Mouse (Mus musculus): Measurements from ENCODE around the gene Fras1. TPM values are rescaled to one million over a fixed set of nuclear protein-coding genes. Genes with fewer than 3 reads are reported as not detected.
A peak's percentile ranks its signal among the peaks of the same experiment; 100 is the strongest.

The Fras1 gene
- polyA plus RNA-seq, 1 experiment from 2014 or later, result 18.2 TPM

DNA sequence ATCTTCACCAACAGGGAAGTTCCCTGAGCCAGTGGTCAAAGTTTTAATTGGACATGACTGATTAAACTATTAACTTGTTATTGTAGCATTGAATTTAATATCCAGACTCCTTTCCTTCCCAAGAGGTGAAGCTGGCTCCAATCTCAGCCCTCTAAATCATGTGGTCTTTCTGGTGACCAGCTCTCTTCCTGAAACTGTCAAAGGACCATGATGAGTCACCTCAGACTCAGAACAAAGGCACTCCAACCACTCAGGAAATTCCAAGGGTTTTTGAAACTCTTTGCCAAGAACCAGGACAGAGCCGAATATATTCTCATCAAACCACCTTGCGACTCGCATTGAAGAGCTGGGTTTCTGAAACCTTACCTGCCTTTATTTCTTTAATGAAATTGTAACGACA is 430.5 kb downstream of the Fras1 start:
- Histone ChIP-seq H3K9ac (ENCODE audit: low read length) (no peak overlapping the region), H3K4me1 (replicated peaks; ENCODE audit: control insufficient read depth, insufficient read depth, low read length) (peaks cover 17% of the 10 kb centered on the region), H3K4me2 (ENCODE audit: low read depth, low read length) (no peak overlapping the region), H3K27ac (ENCODE audit: low read length) (no peak overlapping the region), H3K9me3 (ENCODE audit: control insufficient read depth, low read length) (no peaks in the 10 kb centered on the region), H3K36me3 (ENCODE audit: control insufficient read depth, insufficient read depth, low read length) (no peaks in the 10 kb centered on the region), H3K27me3 (ENCODE audit: control insufficient read depth, insufficient read depth, low read depth, low read length) (no peaks in the 10 kb centered on the region), H3K4me3 (ENCODE audit: low read length) (no peak overlapping the region)
- ATAC-seq (ENCODE audit: low read depth), result peak; percentile 53
- 48% methylated on average over 4 of the region's 4 CpGs for WGBS

DNA sequence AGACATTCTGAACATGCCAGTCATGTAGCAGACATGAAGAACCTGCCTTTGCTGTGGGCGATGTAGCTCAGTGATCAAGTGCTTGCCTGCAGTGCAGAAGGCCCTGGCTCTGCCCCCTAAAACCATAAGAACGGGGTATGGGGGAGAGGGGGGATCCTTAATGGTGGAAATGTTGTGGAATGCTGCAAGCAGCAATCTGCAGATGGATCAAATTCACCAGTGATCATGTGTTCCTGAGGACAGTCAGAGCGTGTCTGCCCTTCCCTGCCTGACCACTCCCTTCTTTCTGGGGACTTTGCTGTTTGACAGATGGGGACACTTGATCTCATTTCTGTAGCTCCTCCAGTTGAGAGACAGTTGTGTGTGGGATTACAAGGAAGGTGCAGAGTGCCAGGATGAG is 431.1 kb downstream of the Fras1 start:
- ATAC-seq (ENCODE audit: low read depth), result no peak
- no peak overlapping the region for H3K4me3 ChIP-seq (ENCODE audit: low read length)
- H3K27me3 ChIP-seq (ENCODE audit: control insufficient read depth, insufficient read depth, low read depth, low read length), result no peaks in the 10 kb centered on the region
- WGBS, result 51% methylated on average over 3 of the region's 3 CpGs
- H3K9ac ChIP-seq (ENCODE audit: low read length), result no peak overlapping the region
- no peaks in the 10 kb centered on the region for H3K36me3 ChIP-seq (ENCODE audit: control insufficient read depth, insufficient read depth, low read length)
- no peaks in the 10 kb centered on the region for H3K9me3 ChIP-seq (ENCODE audit: control insufficient read depth, low read length)
- H3K4me1 ChIP-seq (replicated peaks; ENCODE audit: control insufficient read depth, insufficient read depth, low read length), result peaks cover 17% of the 10 kb centered on the region
- H3K4me2 ChIP-seq (ENCODE audit: low read depth, low read length), result no peak overlapping the region
- no peak overlapping the region for H3K27ac ChIP-seq (ENCODE audit: low read length)

DNA sequence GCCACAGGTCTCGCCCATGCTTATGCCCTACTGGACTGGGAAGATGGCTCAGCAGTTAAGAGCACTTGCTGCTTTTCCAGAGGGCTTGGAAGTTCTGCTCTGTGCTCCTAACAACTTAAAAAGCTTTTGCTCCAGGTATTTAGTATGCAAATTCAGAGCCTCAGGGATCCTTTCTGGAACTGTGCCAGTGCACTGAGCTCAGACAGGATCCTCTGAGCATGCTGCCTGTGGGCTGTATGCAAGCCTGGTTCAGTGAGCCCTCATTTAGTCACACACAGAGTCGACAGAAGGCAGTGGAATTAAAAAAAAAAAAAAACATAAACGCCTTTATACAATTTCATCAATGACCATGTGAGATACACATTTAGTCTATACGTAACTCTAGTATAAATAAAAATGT is 436.9 kb downstream of the Fras1 start:
- WGBS, result 73% methylated on average over 4 of the region's 4 CpGs
- H3K9me3 ChIP-seq (ENCODE audit: control insufficient read depth, low read length), result no peaks in the 10 kb centered on the region
- H3K36me3 ChIP-seq (ENCODE audit: control insufficient read depth, insufficient read depth, low read length), result no peaks in the 10 kb centered on the region
- ATAC-seq (ENCODE audit: low read depth), result no peak
- no peak overlapping the region for H3K9ac ChIP-seq (ENCODE audit: low read length)
- H3K4me3 ChIP-seq (ENCODE audit: low read length), result no peak overlapping the region
- H3K4me1 ChIP-seq (replicated peaks; ENCODE audit: control insufficient read depth, insufficient read depth, low read length), result no peaks in the 10 kb centered on the region
- no peak overlapping the region for H3K27ac ChIP-seq (ENCODE audit: low read length)
- H3K27me3 ChIP-seq (ENCODE audit: control insufficient read depth, insufficient read depth, low read depth, low read length), result no peaks in the 10 kb centered on the region
- H3K4me2 ChIP-seq (ENCODE audit: low read depth, low read length), result no peak overlapping the region

DNA sequence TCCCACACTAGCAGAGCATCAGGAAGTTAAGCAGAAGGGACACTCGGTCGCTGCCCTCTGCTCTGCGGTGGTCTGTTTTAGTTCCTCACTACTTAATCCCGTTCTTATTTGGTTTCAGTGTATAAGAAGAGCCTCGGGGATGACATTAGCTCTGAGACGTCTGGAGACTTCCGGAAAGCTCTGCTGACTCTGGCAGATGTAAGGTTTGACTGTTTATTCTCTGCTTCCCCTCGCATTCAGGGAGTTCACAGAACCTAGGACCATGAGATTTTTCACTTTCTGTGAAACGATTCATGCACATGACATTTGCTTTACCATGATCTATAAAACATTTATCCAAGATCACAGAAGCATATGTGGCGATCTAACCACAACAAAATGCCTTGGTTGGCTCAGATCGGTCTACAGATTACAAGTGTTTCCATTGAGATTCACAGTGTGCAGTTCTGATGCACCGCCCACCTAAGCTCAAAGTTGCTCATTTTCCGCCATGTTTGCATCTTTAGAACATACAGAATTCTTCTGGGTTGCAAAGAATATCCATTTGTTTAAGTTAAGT is 451.1 kb downstream of the Fras1 start:
- ATAC-seq (ENCODE audit: low read depth), result no peak
- no peak overlapping the region for H3K9ac ChIP-seq (ENCODE audit: low read length)
- 86% methylated on average over 13 of the region's 13 CpGs for WGBS
- H3K4me1 ChIP-seq (replicated peaks; ENCODE audit: control insufficient read depth, insufficient read depth, low read length), result no peaks in the 10 kb centered on the region
- H3K27me3 ChIP-seq (ENCODE audit: control insufficient read depth, insufficient read depth, low read depth, low read length), result no peaks in the 10 kb centered on the region
- H3K27ac ChIP-seq (ENCODE audit: low read length), result no peak overlapping the region
- H3K9me3 ChIP-seq (ENCODE audit: control insufficient read depth, low read length), result no peaks in the 10 kb centered on the region
- no peaks in the 10 kb centered on the region; the same call in 1 of the 2 replicates for H3K36me3 ChIP-seq (ENCODE audit: control insufficient read depth, insufficient read depth, low read length)
- H3K4me3 ChIP-seq (ENCODE audit: low read length), result no peak overlapping the region
- no peak overlapping the region for H3K4me2 ChIP-seq (ENCODE audit: low read depth, low read length)

DNA sequence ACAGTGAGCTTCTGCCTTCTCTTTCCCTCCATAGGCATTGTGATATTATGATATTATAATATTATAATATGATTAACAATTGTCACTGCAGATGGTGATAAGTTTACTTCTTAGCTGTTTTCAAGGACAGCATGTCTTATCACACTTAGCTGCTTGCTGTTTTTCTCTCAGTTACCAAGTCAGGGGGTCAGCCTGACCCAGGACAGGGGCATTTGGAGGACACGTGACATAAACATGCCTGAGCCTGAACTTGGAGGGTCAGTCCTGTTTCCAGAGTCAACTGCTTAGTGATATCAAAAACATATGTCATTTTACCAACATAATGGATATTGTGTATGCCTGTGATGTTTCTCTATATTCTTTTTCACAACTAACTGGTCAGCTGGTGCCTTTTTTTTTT is 453.4 kb downstream of the Fras1 start:
- Histone ChIP-seq H3K36me3 (ENCODE audit: control insufficient read depth, insufficient read depth, low read length) (peaks cover 5% of the 10 kb centered on the region), H3K27me3 (ENCODE audit: control insufficient read depth, insufficient read depth, low read depth, low read length) (no peaks in the 10 kb centered on the region), H3K27ac (ENCODE audit: low read length) (no peak overlapping the region), H3K9me3 (ENCODE audit: control insufficient read depth, low read length) (no peaks in the 10 kb centered on the region), H3K4me3 (ENCODE audit: low read length) (no peak overlapping the region), H3K9ac (ENCODE audit: low read length) (no peak overlapping the region), H3K4me2 (ENCODE audit: low read depth, low read length) (no peak overlapping the region), H3K4me1 (replicated peaks; ENCODE audit: control insufficient read depth, insufficient read depth, low read length) (no peaks in the 10 kb centered on the region)
- ATAC-seq (ENCODE audit: low read depth), result no peak
- 63% methylated on average over 1 of the region's 1 CpGs for WGBS

Other genes with a start within 250 kb of the Fras1 start
- 15.0 and 18.9 TPM in 2 replicates for gene Cnot6l, start 209.8 kb upstream of the Fras1 start, polyA plus RNA-seq (2015; fragmentation: Nextera tagmentation; extraction: Ambion mirVana)
- 17.7 and 21.3 TPM in 2 replicates for gene Mrpl1, start 164.5 kb upstream of the Fras1 start, polyA plus RNA-seq (2015; fragmentation: Nextera tagmentation; extraction: Ambion mirVana)

Data from lung, embryonic 16.5 days (tissue).